Mouse (Mus musculus) hindbrain, embryonic 14.5 days (tissue): ENCODE measurements at regions not wholly inside any gene's neighbourhood (a gene's known extent, or its start where the extent isn't known, plus 50 kb on each side); places are given as distances from the start of the nearest gene placed in this dataset.

Source experiments
- ATAC-seq: fragments of 200-750 bp; cut with Nextera tagmentation; 2 replicates; pipeline ENCODE4 v1.8.0; 2017; ENCODE audit warnings: moderate number of reproducible peaks, mild to moderate bottlenecking, moderate TSS enrichment, moderate library complexity; ENCODE audit not compliant: low FRiP score
- DNase-seq: peaks from one replicate; pipeline ENCODE4 v3.0.0-alpha.2; 2015; ENCODE audit warnings: low spot score
- H3K27ac ChIP-seq: fragments of 300-500 bp; sonication (generic); 2 replicates; pipeline ENCODE4 v1.5.1; 2014; ENCODE audit warnings: mild to moderate bottlenecking, moderate library complexity
- H3K27me3 ChIP-seq: fragments of 300-500 bp; sonication (generic); 2 replicates; pipeline ENCODE4 v1.6.1; 2014; ENCODE audit warnings: mild to moderate bottlenecking, low read length, mixed read lengths; ENCODE audit not compliant: control insufficient read depth, insufficient read depth
- H3K36me3 ChIP-seq: fragments of 300-500 bp; sonication (generic); replicated peaks from 2 replicates; pipeline ENCODE4 v1.6.1; 2014; ENCODE audit not compliant: control insufficient read depth, insufficient read depth
- H3K4me1 ChIP-seq: fragments of 300-500 bp; sonication (generic); replicated peaks from 2 replicates; pipeline ENCODE4 v1.6.1; 2014; ENCODE audit warnings: antibody characterized with exemption, low read length, mixed read lengths; ENCODE audit not compliant: control insufficient read depth, insufficient read depth
- H3K4me2 ChIP-seq: fragments of 300-500 bp; sonication (generic); replicated peaks from 2 replicates; pipeline ENCODE4 v1.6.1; 2014; ENCODE audit warnings: mild to moderate bottlenecking, moderate library complexity
- H3K4me3 ChIP-seq: fragments of 300-500 bp; sonication (generic); replicated peaks from 2 replicates; pipeline ENCODE4 v1.5.1; 2014; ENCODE audit warnings: mild to moderate bottlenecking, low read length
- H3K9ac ChIP-seq: fragments of 300-500 bp; sonication (generic); 2 replicates; pipeline ENCODE4 v1.6.1; 2014
- H3K9me3 ChIP-seq: fragments of 300-500 bp; sonication (generic); 2 replicates; pipeline ENCODE4 v1.6.1; 2016; ENCODE audit warnings: low read length; ENCODE audit not compliant: control insufficient read depth
- WGBS: fragments of 180-500 bp; shearing (Covaris S2); extraction: QIAGEN DNeasy Blood & Tissue Kit; methylation state at CpG from one replicate; pipeline ENCODE4 v1.1.7; 2014; 5-methylcytosine and 5-hydroxymethylcytosine counted together

DNA sequence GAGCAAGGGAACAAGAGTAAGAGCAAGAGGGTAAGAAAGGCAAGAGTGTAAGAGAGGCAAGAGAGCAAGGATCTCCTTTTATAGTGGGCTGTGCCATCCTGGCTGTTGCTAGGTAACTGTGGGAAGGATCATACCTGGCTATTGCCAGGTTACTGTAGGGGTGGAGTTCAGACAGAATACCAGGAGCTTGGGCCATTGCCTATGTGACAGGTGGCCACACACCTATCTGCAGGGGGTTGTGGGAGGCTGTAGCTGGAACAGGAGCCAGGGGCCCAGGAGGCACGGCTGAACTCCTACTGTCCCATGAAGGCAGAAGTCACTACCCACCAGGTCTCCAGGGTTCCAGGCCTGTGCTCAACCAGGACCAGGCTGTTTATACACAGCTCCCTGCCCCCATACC lies 1149.0 kb downstream of the 9330182O14Rik start:
- Histone ChIP-seq H3K27ac (no peak overlapping the region), H3K4me1 (no peaks in the 10 kb centered on the region), H3K36me3 (no peaks in the 10 kb centered on the region), H3K4me3 (no peak overlapping the region), H3K9me3 (no peaks in the 10 kb centered on the region), H3K9ac (no peak overlapping the region), H3K27me3 (no peaks in the 10 kb centered on the region), H3K4me2 (no peak overlapping the region)
- 92% methylated on average over 1 of the region's 1 CpGs for WGBS
- ATAC-seq (no peak), DNase-seq (no peak)

DNA sequence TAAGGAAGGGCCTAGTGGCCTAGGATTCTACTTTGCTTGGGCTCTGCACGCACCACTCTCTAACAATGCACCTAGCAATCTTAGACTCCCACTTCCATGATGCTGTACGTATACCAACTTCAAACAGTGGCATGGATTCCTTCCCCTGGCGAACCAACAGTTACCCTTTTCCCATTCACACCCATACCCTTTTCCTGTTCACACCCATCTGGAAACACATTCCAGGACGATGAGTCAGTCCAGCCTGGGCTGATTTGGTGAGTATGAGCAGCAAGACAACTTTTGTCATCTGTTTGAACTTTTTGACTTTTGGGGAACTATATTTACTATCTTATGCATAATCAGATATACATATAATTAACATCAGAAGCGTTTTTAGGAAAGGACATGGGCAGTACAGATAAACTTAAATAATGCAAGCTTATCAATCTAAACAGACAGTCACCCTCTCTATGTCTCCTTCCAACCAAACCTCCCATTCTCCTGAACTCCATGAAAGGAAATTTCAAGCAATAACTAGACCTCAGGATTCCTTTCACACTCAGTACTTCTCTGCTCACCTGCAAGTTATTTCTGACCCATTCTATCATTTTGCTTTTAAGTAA lies 1152.7 kb downstream of the 9330182O14Rik start:
- Histone ChIP-seq H3K4me3 (no peak overlapping the region), H3K4me2 (no peak overlapping the region), H3K27ac (no peak overlapping the region), H3K36me3 (no peaks in the 10 kb centered on the region), H3K9ac (no peak overlapping the region), H3K9me3 (no peaks in the 10 kb centered on the region), H3K4me1 (no peaks in the 10 kb centered on the region), H3K27me3 (no peaks in the 10 kb centered on the region)
- WGBS: 84% methylated on average over 5 of the region's 5 CpGs
- no peak for DNase-seq
- ATAC-seq: no peak

DNA sequence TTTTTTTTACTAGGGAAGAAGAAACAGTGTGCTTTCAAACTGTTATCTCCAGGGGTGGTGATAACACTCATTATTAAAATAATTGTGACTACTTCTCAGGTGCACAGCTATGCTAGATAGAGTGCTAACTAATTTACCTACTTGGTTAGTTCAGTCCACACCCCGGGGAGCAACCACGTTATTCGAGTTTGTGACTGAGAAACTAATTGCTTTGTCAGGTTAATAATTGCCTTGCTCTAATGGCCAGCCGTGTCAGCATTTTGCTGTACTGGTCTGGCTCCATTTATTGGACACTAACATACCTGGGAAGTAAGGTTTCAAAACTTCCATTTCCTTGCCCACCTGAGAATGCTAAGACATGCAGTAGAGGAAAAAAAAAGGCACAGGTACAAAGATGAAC lies 1163.3 kb downstream of the 9330182O14Rik start:
- Histone ChIP-seq H3K36me3 (no peaks in the 10 kb centered on the region), H3K27ac (no peak overlapping the region), H3K9ac (no peak overlapping the region), H3K27me3 (no peaks in the 10 kb centered on the region), H3K4me2 (no peak overlapping the region), H3K9me3 (no peaks in the 10 kb centered on the region), H3K4me3 (no peak overlapping the region), H3K4me1 (no peaks in the 10 kb centered on the region)
- ATAC-seq: no peak
- WGBS: 50% methylated on average over 4 of the region's 4 CpGs
- no peak for DNase-seq

DNA sequence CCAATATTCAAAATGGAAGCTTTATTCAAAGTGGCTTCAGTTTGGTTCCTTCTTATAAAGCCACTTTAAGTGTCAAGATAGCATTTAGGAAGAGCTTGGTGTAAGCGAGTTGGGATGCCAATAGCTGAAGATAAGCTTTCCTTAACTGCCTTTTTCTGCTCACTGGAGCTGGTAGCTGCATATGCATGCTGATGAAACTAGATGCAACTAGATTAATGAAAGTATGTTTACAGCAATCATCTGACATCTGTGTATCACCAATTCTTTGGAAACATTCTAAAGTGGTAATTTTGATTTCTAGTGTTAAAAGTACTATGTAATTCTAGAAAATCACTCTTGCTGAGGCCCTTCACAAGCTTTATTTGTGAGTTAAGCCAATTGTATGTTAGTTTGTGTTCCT lies 1172.5 kb downstream of the 9330182O14Rik start:
- H3K27ac ChIP-seq: no peak overlapping the region
- H3K9me3 ChIP-seq: no peaks in the 10 kb centered on the region
- no peaks in the 10 kb centered on the region for H3K36me3 ChIP-seq
- no peak overlapping the region for H3K4me3 ChIP-seq
- WGBS: 84% methylated on average over 1 of the region's 1 CpGs
- DNase-seq (no peak), ATAC-seq (no peak)
- H3K9ac ChIP-seq: no peak overlapping the region
- H3K4me2 ChIP-seq: no peak overlapping the region
- H3K27me3 ChIP-seq: no peaks in the 10 kb centered on the region
- H3K4me1 ChIP-seq: no peaks in the 10 kb centered on the region

DNA sequence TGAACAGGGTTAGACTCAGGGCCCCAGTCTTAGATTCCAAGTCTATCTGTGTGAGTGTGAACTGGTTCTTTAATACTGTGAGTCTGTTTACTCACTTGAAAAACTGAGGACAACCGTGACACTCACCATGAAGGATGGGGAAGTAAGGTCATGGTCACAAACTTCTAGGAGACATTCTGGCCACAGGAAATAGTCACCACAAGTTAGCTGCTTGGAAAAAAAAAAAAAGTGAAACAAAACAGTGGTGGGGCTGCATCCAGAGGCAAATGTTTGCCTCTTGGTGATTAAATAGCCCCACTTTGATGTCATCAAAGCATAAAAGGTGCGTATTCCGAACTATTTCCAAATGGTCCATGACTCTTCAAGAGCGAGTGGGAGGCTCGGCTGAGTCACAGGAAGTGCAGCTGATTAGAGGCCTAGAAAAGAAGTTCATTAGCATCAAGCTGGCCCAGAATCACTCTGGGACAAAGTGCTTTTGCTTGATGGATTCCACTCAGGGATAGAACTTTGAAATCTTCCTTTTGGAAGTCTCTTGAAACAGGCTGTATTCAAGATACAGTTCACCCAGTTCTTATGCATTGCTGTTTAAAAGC lies 1177.7 kb downstream of the 9330182O14Rik start:
- Histone ChIP-seq H3K4me2 (no peak overlapping the region), H3K9ac (no peak overlapping the region), H3K27me3 (no peaks in the 10 kb centered on the region), H3K4me3 (no peak overlapping the region), H3K4me1 (no peaks in the 10 kb centered on the region), H3K27ac (no peak overlapping the region), H3K36me3 (no peaks in the 10 kb centered on the region), H3K9me3 (no peaks in the 10 kb centered on the region)
- 80% methylated on average over 5 of the region's 5 CpGs for WGBS
- ATAC-seq: no peak
- no peak for DNase-seq

DNA sequence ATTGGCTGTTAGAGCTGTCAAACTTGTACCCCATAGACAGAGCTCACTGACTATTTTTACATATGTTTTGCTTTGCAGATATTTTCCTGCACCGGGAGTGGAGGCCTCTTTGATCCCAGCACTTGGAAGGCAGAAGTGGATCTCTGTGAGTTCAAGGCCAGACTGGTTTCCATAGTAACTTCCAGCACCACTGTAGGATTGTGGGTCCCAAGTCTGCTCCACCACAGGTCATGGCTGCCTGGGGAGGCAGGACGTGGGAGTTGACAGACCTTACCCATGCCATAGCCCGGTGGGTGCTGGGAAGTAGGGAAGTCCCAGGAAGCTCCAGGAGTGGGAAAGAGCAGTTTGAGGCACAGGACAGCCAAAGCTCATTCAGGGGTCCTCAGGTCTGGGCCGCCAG lies 1180.8 kb downstream of the 9330182O14Rik start:
- Histone ChIP-seq H3K4me3 (no peak overlapping the region), H3K4me2 (no peak overlapping the region), H3K27ac (no peak overlapping the region), H3K27me3 (no peaks in the 10 kb centered on the region), H3K4me1 (no peaks in the 10 kb centered on the region), H3K36me3 (no peaks in the 10 kb centered on the region), H3K9ac (no peak overlapping the region), H3K9me3 (no peaks in the 10 kb centered on the region)
- no peak for DNase-seq
- WGBS: 57% methylated on average over 4 of the region's 4 CpGs
- ATAC-seq: no peak

DNA sequence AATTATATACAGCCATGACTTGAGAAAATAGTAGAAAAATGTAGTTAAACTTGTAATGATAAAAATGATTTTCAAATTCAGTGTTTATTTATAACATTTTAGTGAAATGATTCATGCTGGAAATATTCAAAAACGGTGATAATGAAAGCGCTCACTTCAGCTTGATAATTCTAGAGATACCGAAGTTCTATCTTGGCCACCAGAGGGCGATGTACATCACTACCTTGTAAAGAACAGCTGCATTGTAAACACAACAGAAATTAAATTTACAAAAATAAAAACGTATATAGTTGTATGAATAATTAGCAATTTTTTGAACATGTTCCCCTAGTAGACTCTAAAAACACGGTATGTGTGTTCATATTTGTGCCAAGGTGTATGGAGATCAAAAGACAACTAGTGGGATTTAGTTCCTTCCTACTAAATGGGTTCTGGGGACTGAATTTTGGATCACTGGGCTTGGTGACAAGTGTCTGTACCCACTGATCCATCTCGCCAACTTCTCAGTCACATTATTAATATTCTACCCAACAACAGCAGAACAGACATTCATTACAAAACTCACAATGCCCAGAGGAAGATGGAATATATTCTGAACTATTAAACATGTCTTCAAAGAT lies 1191.6 kb downstream of the 9330182O14Rik start:
- no peaks in the 10 kb centered on the region for H3K4me1 ChIP-seq
- no peaks in the 10 kb centered on the region for H3K27me3 ChIP-seq
- no peak overlapping the region for H3K4me3 ChIP-seq
- ATAC-seq (0 out of 2 replicates have a peak, but pooled peaks have one; percentile 53), DNase-seq (peak; percentile 86)
- no peak overlapping the region for H3K9ac ChIP-seq
- H3K9me3 ChIP-seq: no peaks in the 10 kb centered on the region
- H3K27ac ChIP-seq: no peak overlapping the region
- H3K4me2 ChIP-seq: no peak overlapping the region
- H3K36me3 ChIP-seq: no peaks in the 10 kb centered on the region
- WGBS: 27% methylated on average over 7 of the region's 7 CpGs

DNA sequence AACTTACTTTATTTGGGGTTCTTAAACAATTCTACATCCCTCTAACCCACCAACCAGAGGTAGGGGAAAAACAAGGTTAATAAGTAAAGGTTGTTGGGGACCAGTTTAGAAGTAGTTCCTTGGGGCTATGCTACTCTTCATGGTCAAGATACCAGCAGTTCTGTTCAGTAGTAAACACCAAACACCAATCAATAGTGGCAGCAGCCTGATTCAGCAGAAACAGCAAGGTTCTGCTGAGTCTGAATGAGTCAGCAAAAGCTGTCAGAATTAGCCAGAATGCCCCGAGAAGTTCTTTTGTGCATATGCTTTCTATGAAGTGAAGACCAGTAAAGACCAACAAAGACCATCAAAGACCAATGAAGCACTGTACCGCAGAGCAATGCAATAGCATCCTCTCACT lies 1195.1 kb downstream of the 9330182O14Rik start:
- Histone ChIP-seq H3K4me3 (no peak overlapping the region), H3K9ac (no peak overlapping the region), H3K4me1 (no peaks in the 10 kb centered on the region), H3K36me3 (no peaks in the 10 kb centered on the region), H3K27me3 (no peaks in the 10 kb centered on the region), H3K9me3 (no peaks in the 10 kb centered on the region), H3K27ac (no peak overlapping the region), H3K4me2 (no peak overlapping the region)
- ATAC-seq (no peak), DNase-seq (no peak)
- 77% methylated on average over 2 of the region's 2 CpGs for WGBS

DNA sequence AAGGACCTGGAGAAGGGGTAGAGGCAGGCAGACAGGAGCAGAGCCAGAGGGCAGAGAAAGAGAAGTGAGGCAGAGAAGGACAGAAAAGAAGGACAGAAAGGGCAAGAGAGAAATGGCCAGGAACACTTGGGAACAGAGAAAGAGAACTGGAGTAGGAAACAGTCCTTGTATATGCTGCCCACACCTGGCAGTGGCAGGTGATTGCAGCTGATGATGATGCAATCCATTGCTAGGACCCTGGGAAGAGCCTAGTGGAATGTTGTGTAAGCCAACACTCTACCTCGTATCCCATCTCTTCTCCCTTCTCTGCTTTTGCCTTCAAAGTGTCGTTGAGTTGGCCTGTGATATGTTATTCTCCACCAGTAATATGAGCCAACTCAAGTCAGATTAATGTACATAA lies 1195.9 kb downstream of the 9330182O14Rik start:
- ATAC-seq (no peak), DNase-seq (no peak)
- no peak overlapping the region for H3K9ac ChIP-seq
- no peak overlapping the region for H3K27ac ChIP-seq
- no peaks in the 10 kb centered on the region for H3K27me3 ChIP-seq
- no peak overlapping the region for H3K4me2 ChIP-seq
- H3K9me3 ChIP-seq: no peaks in the 10 kb centered on the region
- no peaks in the 10 kb centered on the region for H3K36me3 ChIP-seq
- no peak overlapping the region for H3K4me3 ChIP-seq
- no peaks in the 10 kb centered on the region for H3K4me1 ChIP-seq
- WGBS: 41% methylated on average over 2 of the region's 2 CpGs
